Mouse (Mus musculus) midbrain, postnatal 0 days (tissue): Measurements from ENCODE around the gene Cdc42bpb. TPM values are rescaled to one million over a fixed set of nuclear protein-coding genes. Genes with fewer than 3 reads are reported as not detected.

ENCODE experiments used
- ATAC-seq: fragments of 200-750 bp; cut with Nextera tagmentation; 2 replicates; pipeline ENCODE4 v1.8.0; 2017; ENCODE audit warnings: moderate number of reproducible peaks, mild to moderate bottlenecking, moderate TSS enrichment, moderate library complexity; ENCODE audit not compliant: low FRiP score
- DNase-seq: peaks from one replicate; pipeline ENCODE4 v3.0.0-alpha.2; 2015; ENCODE audit warnings: low spot score
- H3K27ac ChIP-seq: fragments of 300-500 bp; sonication (generic); 2 replicates; pipeline ENCODE4 v1.5.1; 2014; ENCODE audit warnings: low read depth, mild to moderate bottlenecking, low read length, mixed read lengths
- H3K27me3 ChIP-seq: fragments of 300-500 bp; sonication (generic); 2 replicates; pipeline ENCODE4 v1.6.1; 2014; ENCODE audit warnings: low read length, control low read depth, mixed read lengths; ENCODE audit not compliant: insufficient read depth
- H3K36me3 ChIP-seq: fragments of 300-500 bp; sonication (generic); 2 replicates; pipeline ENCODE4 v1.6.1; 2014; ENCODE audit warnings: low read length, control low read depth, mixed read lengths; ENCODE audit not compliant: insufficient read depth
- H3K4me1 ChIP-seq: fragments of 300-500 bp; sonication (generic); 2 replicates; pipeline ENCODE4 v1.6.1; 2014; ENCODE audit warnings: mild to moderate bottlenecking, control low read depth, antibody characterized with exemption, low read length, mixed read lengths; ENCODE audit not compliant: insufficient read depth
- H3K4me2 ChIP-seq: fragments of 300-500 bp; sonication (generic); 2 replicates; pipeline ENCODE4 v1.6.1; 2014; ENCODE audit warnings: low read depth, mild to moderate bottlenecking, low read length, mixed read lengths; ENCODE audit not compliant: poor library complexity, severe bottlenecking
- H3K4me3 ChIP-seq: fragments of 300-500 bp; sonication (generic); 2 replicates; pipeline ENCODE4 v1.5.1; 2014; ENCODE audit warnings: low read depth, mild to moderate bottlenecking, low read length, moderate library complexity
- H3K9ac ChIP-seq: fragments of 300-500 bp; sonication (generic); replicated peaks from 2 replicates; pipeline ENCODE4 v1.6.1; 2014; ENCODE audit warnings: mild to moderate bottlenecking, low read length, moderate library complexity, mixed read lengths; ENCODE audit not compliant: poor library complexity, severe bottlenecking
- H3K9me3 ChIP-seq: fragments of 300-500 bp; sonication (generic); 2 replicates; pipeline ENCODE4 v1.6.1; 2016; ENCODE audit warnings: low read length, control low read depth
- CTCF ChIP-seq: IDR thresholded peaks from 2 replicates; pipeline ENCODE4 v1.5.1; 2016; ENCODE audit warnings: antibody characterized with exemption, mild to moderate bottlenecking
- WGBS: fragments of 180-500 bp; shearing (Covaris S2); extraction: QIAGEN DNeasy Blood & Tissue Kit; methylation state at CpG from one replicate; pipeline ENCODE4 v1.1.7; 2014; 5-methylcytosine and 5-hydroxymethylcytosine counted together
- polyA plus RNA-seq: library from polyadenylated mRNA; unstranded; fragments of >200 nt; fragmentation: Nextera tagmentation; extraction: Ambion mirVana; gene quantifications from 2 replicates; pipeline ENCODE4 v1.2.1, GENCODE M21; 2015
- total RNA-seq: library from RNA; depleted of rRNA; stranded (reverse); fragments of >200 nt; gene quantifications from 2 replicates; pipeline ENCODE4 v1.2.3, GENCODE M21; 2014

The Cdc42bpb gene
- total and polyA plus RNA-seq, 2 experiments from 2014 or later = 35.4 to 259 TPM

DNA sequence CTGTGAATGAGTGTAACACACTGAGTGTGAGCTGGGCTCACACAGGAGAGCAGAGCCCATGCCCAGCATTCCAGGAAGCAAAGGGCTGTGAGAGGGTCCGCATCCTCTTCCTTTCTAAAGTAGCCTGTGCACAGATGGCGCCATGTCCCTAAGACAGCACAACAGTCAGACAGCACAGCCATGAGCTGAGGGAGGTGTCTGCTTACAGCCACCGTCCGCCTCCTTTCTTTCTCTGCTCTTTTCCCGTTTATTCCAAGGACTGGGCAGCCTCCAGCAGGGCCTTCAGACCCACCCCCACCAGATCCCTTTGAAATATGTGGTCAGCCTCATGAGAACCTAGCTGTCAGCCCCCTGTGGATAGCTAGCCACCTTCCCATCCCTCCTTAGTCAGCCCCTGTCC lies 112.3 kb downstream of the Cdc42bpb start:
- no peak for DNase-seq
- Histone ChIP-seq H3K9ac (no peak overlapping the region), H3K27ac (no peak overlapping the region), H3K4me3 (no peak overlapping the region), H3K27me3 (peaks cover 7% of the 10 kb centered on the region), H3K4me1 (no peaks in the 10 kb centered on the region), H3K36me3 (peaks cover 39% of the 10 kb centered on the region), H3K4me2 (no peak overlapping the region), H3K9me3 (no peaks in the 10 kb centered on the region)
- ATAC-seq = no peak
- TF ChIP-seq CTCF = no peak
- WGBS = 68% methylated on average over 5 of the region's 5 CpGs

DNA sequence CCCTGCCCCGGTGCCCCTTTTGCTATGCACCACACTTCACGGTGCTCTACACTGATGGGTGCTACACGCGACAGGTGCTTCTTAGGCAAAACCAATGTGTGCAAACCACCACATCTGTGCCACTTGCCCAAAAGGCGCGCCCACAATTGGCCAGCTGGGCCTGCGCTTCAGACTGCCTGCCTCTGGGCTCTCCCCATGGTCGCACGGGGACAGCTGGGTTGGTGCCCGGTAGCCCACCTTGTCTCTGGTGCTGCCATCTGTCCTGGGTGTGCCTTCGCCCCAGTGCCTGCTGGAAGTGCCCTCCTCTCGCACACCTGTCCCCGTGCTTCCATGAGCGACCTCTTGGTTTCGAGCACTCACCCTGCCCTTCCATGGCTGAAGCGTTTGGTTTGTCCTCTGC lies 113.9 kb downstream of the Cdc42bpb start:
- Histone ChIP-seq H3K4me3 (no peak overlapping the region), H3K27me3 (no peaks in the 10 kb centered on the region), H3K36me3 (peaks cover 50% of the 10 kb centered on the region), H3K9me3 (no peaks in the 10 kb centered on the region), H3K27ac (no peak overlapping the region), H3K9ac (no peak overlapping the region), H3K4me2 (no peak overlapping the region), H3K4me1 (no peaks in the 10 kb centered on the region)
- no peak for ATAC-seq
- TF ChIP-seq CTCF = no peak
- no peak for DNase-seq
- 97% methylated on average over 16 of the region's 16 CpGs for WGBS

DNA sequence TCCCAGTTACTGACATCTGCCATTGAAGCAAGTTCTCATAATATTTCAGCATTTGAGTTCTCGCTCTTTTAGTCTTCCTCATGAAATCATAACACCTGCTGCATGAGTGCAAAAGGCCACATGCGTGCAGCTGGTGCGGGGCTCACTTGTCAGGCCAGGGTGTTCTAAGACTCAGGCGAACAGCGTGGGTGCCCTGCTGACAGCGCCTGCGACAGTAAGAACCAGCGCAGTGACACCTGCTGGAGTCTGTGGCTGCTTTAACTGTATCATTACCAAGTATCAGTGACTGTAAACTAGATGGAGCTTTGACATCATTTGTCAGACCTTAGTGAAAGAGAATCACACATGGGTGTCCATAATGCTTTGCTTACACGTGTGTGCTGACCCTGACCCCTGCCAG lies 126.3 kb downstream of the Cdc42bpb start:
- ATAC-seq (no peak), DNase-seq (peak; percentile 25)
- no peak overlapping the region for H3K4me2 ChIP-seq
- TF ChIP-seq CTCF = peak; percentile 45
- H3K9ac ChIP-seq = no peak overlapping the region
- H3K27ac ChIP-seq = no peak overlapping the region
- WGBS = 62% methylated on average over 9 of the region's 9 CpGs
- H3K4me1 ChIP-seq = no peaks in the 10 kb centered on the region
- no peaks in the 10 kb centered on the region for H3K9me3 ChIP-seq
- H3K27me3 ChIP-seq = no peaks in the 10 kb centered on the region
- no peak overlapping the region for H3K4me3 ChIP-seq
- peaks cover 30% of the 10 kb centered on the region for H3K36me3 ChIP-seq

DNA sequence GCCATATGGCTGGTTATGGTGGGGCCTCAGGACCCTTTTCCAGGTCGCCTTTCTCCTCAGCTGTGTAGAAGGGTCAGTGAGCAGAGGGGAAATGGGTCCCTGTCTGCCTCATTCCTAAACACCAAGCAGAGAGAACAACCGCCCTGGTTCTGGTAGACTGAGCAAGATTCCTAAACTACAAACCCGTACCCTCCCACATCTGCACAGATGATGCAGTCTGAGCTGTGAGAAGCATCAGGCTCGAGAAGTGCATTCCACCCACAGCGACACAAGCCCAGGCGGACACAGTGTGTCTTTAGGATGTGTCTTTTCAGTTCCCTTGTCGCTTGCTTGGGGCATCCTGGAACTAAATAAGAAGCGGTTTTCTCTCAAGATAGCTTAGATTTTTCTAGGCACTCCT lies 127.4 kb downstream of the Cdc42bpb start:
- Histone ChIP-seq H3K36me3 (peaks cover 31% of the 10 kb centered on the region), H3K9ac (no peak overlapping the region), H3K4me3 (no peak overlapping the region), H3K9me3 (no peaks in the 10 kb centered on the region), H3K27ac (no peak overlapping the region), H3K4me1 (no peaks in the 10 kb centered on the region), H3K4me2 (no peak overlapping the region), H3K27me3 (no peaks in the 10 kb centered on the region)
- 70% methylated on average over 8 of the region's 8 CpGs for WGBS
- no peak for DNase-seq
- no peak for ATAC-seq
- TF ChIP-seq CTCF = no peak

DNA sequence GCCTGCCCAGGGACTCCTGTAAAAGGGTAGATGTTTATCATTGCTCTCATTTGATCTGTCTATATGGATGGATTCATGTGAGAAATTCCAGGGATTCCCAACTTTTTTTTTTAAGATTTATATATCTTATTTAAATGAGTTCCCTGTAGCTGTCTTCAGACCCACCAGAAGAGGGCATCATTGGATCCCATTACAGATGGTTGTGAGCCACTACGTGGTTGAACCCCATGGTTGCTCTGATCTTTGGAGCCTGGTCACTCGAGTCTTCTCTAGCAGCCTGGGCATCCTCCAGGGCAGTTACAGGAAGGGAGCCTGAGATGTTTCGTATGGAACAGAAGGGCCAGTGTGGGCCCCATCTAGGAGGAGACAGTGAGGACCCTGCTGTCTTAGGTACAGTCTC lies 128.4 kb downstream of the Cdc42bpb start:
- Histone ChIP-seq H3K27me3 (no peaks in the 10 kb centered on the region), H3K4me2 (no peak overlapping the region), H3K9ac (no peak overlapping the region), H3K27ac (no peak overlapping the region), H3K4me1 (no peaks in the 10 kb centered on the region), H3K36me3 (peaks cover 31% of the 10 kb centered on the region; the same call in 1 of the 2 replicates), H3K9me3 (no peaks in the 10 kb centered on the region), H3K4me3 (no peak overlapping the region)
- 64% methylated on average over 3 of the region's 3 CpGs for WGBS
- ATAC-seq (no peak), DNase-seq (no peak)
- peak; percentile 27 for TF ChIP-seq CTCF

DNA sequence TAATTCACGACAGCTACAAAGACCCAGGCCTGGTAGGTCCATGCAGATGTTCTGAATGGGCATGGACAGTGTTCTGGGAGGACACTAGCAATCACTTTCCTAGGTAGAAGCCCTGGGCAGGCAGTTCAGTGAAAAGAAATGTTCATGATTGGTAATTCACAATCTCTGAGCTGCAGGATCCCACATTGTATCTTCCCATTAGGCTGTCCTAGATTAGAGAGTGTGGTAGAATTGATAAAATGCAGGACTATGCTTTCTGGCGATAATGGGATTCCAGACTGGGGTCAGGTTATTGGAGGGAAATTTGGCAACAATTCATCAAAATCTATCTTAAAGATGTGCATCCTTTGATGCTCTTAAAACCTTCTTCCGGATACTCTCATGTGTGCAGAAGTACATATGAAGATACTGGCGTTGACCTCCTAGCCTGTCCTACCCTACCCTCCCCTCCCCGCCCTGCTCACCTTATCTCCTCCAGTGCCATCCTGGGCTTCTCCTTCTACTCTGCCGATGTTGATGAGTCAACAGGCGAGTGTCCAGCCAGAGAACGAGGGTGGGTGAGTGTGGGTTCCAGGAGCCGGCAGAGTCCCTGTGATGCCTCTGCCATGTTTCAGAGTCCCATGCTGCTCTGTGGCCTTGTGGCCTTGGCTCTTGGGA lies 130.6 kb downstream of the Cdc42bpb start:
- peaks cover 39% of the 10 kb centered on the region for H3K36me3 ChIP-seq
- H3K4me1 ChIP-seq = no peaks in the 10 kb centered on the region
- 95% methylated on average over 9 of the region's 9 CpGs for WGBS
- no peaks in the 10 kb centered on the region for H3K9me3 ChIP-seq
- H3K27me3 ChIP-seq = no peaks in the 10 kb centered on the region
- no peak overlapping the region for H3K27ac ChIP-seq
- H3K4me2 ChIP-seq = no peak overlapping the region
- TF ChIP-seq CTCF = no peak
- DNase-seq (no peak), ATAC-seq (no peak)
- no peak overlapping the region for H3K4me3 ChIP-seq
- no peak overlapping the region for H3K9ac ChIP-seq
